Mouse (Mus musculus) spleen, adult 2 months (tissue): Measurements from ENCODE around the gene Zfp456. TPM values are rescaled to one million over a fixed set of nuclear protein-coding genes. Genes with fewer than 3 reads are reported as not detected.
"Not testable (repeated sequence)": the region's sequence is repeated elsewhere in the genome, so short reads cannot be mapped to it uniquely, and the experiment has no call there.

Experiments
- DNase-seq, 2 experiments: peaks; one replicate each; pipeline versions ENCODE4 v3.0.0 to v3.0.0-alpha.2; 2012 to 2021; ENCODE audit warnings: low spot score in 2 of 2, low read depth in 1 of 2
- H3K27ac ChIP-seq: fragments of 200-500 bp; 2 replicates; pipeline ENCODE4 v1.5.1; 2012; ENCODE audit warnings: low read length, inconsistent platforms; ENCODE audit not compliant: insufficient read depth
- H3K27me3 ChIP-seq: fragments of 200-500 bp; 2 replicates; pipeline ENCODE4 v1.6.1; 2012; ENCODE audit warnings: mild to moderate bottlenecking, moderate library complexity, low read length, inconsistent platforms; ENCODE audit not compliant: control insufficient read depth, insufficient read depth
- H3K36me3 ChIP-seq: fragments of 200-500 bp; 2 replicates; pipeline ENCODE4 v1.6.1; 2012; ENCODE audit warnings: mild to moderate bottlenecking, low read length, inconsistent platforms; ENCODE audit not compliant: control insufficient read depth, insufficient read depth
- H3K4me1 ChIP-seq: fragments of 200-500 bp; 2 replicates; pipeline ENCODE4 v1.6.1; 2011; ENCODE audit warnings: inconsistent platforms; ENCODE audit not compliant: control insufficient read depth, insufficient read depth, insufficient read length
- H3K4me3 ChIP-seq: fragments of 200-500 bp; 2 replicates; pipeline ENCODE4 v1.5.1; 2011; ENCODE audit warnings: mild to moderate bottlenecking, inconsistent platforms; ENCODE audit not compliant: insufficient read depth, insufficient read length; ENCODE audit errors: extremely low read depth
- CTCF ChIP-seq: fragments of 200-500 bp; IDR thresholded peaks from 2 replicates; pipeline ENCODE4 v1.5.1; 2011; ENCODE audit warnings: mild to moderate bottlenecking, inconsistent platforms; ENCODE audit not compliant: insufficient read depth, insufficient read length, insufficient replicate concordance; ENCODE audit errors: extremely low read depth
- POLR2A ChIP-seq: fragments of 200-500 bp; IDR thresholded peaks from 2 replicates; pipeline ENCODE4 v1.6.1; 2011; ENCODE audit warnings: low read depth, low read length, inconsistent platforms
- WGBS: fragments of 180-500 bp; shearing (Covaris S2); methylation state at CpG from one replicate; pipeline ENCODE4 v1.1.7; 2018; 5-methylcytosine and 5-hydroxymethylcytosine counted together
- polyA plus RNA-seq: library from polyadenylated mRNA; depleted of rRNA; stranded (reverse); fragments of >200 nt; gene quantifications from 2 replicates; pipeline ENCODE4 v1.2.3, GENCODE M21; 2012

Gene Zfp456
- polyA plus RNA-seq, 1 experiment: 0.30 TPM

DNA sequence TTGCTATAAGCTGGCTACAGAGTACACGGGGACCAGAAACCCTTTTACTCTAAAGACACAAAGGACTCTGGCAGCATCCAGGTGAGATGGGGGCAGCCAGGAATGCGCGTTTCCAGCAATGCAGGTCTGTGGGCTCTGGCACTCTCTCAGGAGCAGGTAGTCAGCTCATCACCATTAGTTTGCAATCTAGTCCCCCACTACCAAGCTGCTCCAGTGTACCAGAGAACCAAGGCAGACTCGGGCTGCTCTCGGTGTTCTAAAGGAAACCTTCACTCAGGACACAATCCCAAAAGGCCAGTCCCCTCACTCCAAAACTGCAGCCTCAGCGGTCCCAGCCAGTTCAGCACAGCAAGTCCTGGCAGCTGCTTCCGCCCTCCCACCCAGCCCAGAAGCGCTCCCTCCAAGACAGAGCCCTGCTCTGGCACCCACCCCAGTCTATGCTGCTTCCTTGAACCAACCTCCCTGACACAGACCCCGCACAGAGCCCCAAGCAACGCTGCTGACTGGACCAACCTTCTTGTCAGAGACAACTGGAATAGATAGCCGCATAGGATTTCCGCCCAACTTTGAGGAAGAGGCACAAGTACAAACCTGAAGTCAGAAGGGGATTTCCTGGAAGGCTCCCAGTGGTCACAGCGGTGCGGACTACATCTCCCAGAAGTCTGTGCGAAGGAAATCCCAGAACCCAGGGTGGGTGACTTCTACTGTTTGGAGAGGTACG is 23.7 kb upstream of the Zfp456 start, which contains the start of gene Zfp429:
TSS of gene Zfp429 (minus strand) at position 637 of the 721 bp plus-strand sequence.
- not testable (repeated sequence) for H3K27me3 ChIP-seq, H3K36me3 ChIP-seq, H3K4me1 ChIP-seq
- H3K27ac ChIP-seq: peak within 1 kb of the TSS; percentile 56
- peak within 1 kb of the TSS; percentile 65 for H3K4me3 ChIP-seq
- DNase-seq: peak; percentile 57 to 75
- 3% methylated on average over 16 of the region's 16 CpGs for WGBS
- TF ChIP-seq POLR2A: peak; percentile 11; the same call in 1 of the 2 replicates

DNA sequence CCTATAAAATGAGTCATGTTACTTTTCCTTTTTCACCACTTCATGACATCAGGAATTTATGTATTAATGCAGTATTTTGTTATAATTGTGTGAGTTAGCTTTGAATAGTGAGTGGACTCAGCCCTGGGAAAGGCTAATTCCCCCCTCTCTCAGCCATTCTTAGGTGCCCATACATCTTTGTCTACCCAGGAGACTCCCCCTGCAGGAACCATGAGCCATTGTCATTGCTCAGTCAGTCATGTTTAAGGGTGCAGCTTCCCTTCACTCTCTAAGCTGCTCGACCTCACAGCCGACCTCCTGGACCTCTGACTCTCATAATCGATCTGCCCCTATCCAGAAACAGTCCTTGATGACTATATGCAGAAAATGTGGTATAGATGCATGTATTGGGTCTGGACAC is 645 bp upstream of the Zfp456 start:
- not testable (repeated sequence) for DNase-seq, H3K4me1 ChIP-seq, H3K27ac ChIP-seq, H3K27me3 ChIP-seq, H3K4me3 ChIP-seq, H3K36me3 ChIP-seq
- 52% methylated on average over 3 of the region's 3 CpGs for WGBS

DNA sequence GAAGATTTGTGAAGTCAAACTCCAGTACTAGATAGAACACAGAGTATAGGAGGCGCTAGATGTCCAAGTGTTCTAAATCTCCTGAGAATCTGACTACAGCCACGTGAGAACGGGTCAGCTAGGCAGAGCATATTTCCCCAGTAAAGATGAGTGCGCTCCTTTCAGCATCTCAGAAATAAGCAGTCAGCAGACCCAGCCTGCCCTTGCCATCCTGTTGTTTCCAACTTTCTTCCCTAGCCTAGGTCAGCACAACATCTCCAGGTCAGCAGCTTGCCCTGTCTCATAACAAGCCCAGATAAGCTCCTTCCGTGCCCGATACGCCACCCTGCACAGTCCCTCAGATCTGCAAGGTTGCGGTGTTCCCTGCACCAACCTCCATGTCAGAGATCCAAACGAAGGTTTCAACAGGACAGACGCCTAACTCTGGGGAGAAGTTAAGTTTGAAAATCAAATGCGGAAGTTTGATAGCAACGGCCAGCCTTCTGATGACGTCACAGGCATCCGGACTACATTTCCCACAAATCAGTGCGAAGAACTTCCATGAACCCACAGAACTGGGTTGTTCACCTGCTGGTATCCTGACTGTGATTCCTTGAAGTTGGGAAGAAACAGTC is 15.4 kb downstream of the Zfp456 start, which contains the start of the genes Gm28044 and Zfp953:
TSS of gene Gm28044 (minus strand) at position 406 of the 614 bp plus-strand sequence.
TSS of gene Zfp953 (minus strand) at position 475 of the 614 bp plus-strand sequence.
- H3K4me3 ChIP-seq: peak within 1 kb of the TSS; percentile 80
- TF ChIP-seq POLR2A (no peak), CTCF (no peak)
- peak; percentile 80 to 86 for DNase-seq
- H3K4me1 ChIP-seq: no peaks in the 10 kb centered on the region; the same call in 1 of the 2 replicates
- no peaks in the 10 kb centered on the region for H3K27me3 ChIP-seq
- peak within 1 kb of the TSS; percentile 76 for H3K27ac ChIP-seq
- WGBS: under 1% methylated on average over 15 of the region's 15 CpGs
- peaks cover 1% of the 10 kb centered on the region; the same call in 1 of the 2 replicates for H3K36me3 ChIP-seq

DNA sequence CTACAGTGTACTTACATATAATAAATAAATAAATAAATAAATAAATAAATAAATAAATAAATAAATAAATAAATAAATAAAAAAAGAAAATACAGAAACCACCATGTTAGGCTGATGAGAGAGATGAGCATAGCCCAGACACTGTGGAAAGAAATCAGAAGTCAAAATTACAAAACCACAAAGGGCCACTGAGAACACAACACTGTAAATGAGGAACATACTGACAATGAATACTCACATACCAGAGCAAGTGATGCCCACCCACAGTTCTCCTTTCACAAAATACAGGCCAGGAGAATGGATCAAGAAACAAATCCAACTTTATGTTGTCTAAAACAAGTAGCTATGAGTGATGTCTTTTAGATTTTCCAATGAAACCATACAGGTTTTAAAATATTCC is 23.8 kb downstream of the Zfp456 start:
- TF ChIP-seq CTCF (no peak), POLR2A (no peak)
- DNase-seq: no peak
- H3K27ac ChIP-seq: no peak overlapping the region
- H3K36me3 ChIP-seq: no peaks in the 10 kb centered on the region
- no peak overlapping the region for H3K4me3 ChIP-seq
- H3K27me3 ChIP-seq: no peaks in the 10 kb centered on the region
- no peaks in the 10 kb centered on the region for H3K4me1 ChIP-seq

DNA sequence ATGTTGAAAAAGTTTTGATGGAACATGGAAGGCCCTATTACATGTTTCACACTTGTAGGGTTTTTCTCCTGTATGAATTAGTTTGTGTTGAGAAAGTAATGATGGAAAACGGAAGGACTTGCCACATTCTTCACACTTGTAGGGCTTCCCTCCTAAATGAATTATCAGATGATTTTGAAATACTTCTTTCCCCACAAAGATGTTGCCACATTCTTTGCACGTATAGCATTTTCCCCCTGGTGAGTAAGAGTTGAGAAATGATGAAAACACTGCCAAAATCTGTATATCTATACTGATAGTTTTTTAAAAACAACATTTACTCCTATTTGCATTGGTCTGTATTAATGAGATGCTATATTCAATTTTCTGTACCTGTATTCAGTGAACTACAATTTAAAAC is 32.2 kb downstream of the Zfp456 start:
- Histone ChIP-seq H3K4me1 (no peaks in the 10 kb centered on the region), H3K4me3 (no peak overlapping the region), H3K27ac (no peak overlapping the region), H3K27me3 (no peaks in the 10 kb centered on the region), H3K36me3 (peaks cover 13% of the 10 kb centered on the region)
- no peak for DNase-seq
- TF ChIP-seq CTCF (no peak), POLR2A (no peak)
- 91% methylated on average over 2 of the region's 2 CpGs for WGBS

DNA sequence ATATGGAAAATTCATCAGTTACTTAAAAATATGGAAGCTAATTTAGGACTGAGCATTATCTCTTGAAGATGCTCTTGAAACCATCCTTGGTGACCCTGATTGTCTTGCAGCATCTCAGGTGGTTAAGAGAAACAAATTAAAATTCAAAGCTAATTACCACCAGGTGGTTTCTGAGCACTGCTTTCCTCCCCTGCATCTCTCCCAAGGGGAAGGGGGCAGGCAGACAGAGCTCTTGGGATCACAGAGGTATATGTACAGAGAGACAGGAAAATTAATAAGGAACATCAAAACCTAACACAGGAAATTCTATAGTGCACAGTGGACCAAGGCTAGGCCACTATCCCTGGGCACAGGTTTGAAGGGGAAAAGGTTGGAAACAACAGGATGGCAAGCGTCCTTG is 42.7 kb downstream of the Zfp456 start:
- Histone ChIP-seq H3K36me3 (no peaks in the 10 kb centered on the region), H3K4me3 (peak overlapping the region; percentile 17; the same call in 1 of the 2 replicates), H3K27me3 (no peaks in the 10 kb centered on the region), H3K4me1 (no peaks in the 10 kb centered on the region; the same call in 1 of the 2 replicates), H3K27ac (no peak overlapping the region)
- no peak for DNase-seq
- TF ChIP-seq POLR2A (no peak), CTCF (no peak)
- 70% methylated on average over 1 of the region's 1 CpGs for WGBS
